Mouse (Mus musculus) stomach, postnatal 0 days (tissue): ENCODE data around the gene Atg4a-ps.

Experiments
- CTCF ChIP-seq: IDR thresholded peaks from 2 replicates; pipeline ENCODE4 v1.5.1; 2016; ENCODE audit warnings: antibody characterized with exemption, low read depth, mild to moderate bottlenecking, moderate library complexity
- EP300 ChIP-seq: optimal IDR thresholded peaks from 2 replicates; pipeline ENCODE3; 2016; ENCODE audit warnings: antibody characterized with exemption

DNA sequence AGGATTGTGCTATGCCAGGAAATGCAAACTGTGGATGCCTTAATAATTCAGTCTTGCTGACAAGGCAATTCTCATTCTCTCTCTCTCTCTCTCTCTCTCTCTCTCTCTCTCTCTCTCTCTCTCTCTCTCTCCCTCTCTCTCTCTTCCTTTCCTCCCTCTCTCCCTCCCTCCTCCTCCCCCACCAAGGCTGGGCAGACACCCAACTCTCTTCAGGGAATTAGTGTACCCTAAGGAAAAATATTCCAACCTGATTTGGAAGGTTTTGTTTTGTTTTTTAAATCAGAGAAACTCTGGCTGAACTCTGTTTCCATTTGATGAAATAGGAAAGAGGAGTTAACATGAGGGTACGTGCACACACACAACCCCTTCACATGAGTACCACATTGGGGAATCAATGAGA, 44.3 kb downstream of the Atg4a-ps start:
- TF ChIP-seq CTCF (no peak), EP300 (no peak)
